Mouse (Mus musculus) forebrain, embryonic 13.5 days (tissue): ENCODE measurements around the gene Olfr1428. TPM values are rescaled to one million over a fixed set of nuclear protein-coding genes. Genes with fewer than 3 reads are reported as not detected.
"Not testable (repeated sequence)": the region's sequence is repeated elsewhere in the genome, so short reads cannot be mapped to it uniquely, and the experiment has no call there.

Experiments used
- ATAC-seq: fragments of 200-750 bp; cut with Nextera tagmentation; 2 replicates; pipeline ENCODE4 v1.8.0; 2017
- H3K27ac ChIP-seq: fragments of 300-500 bp; sonication (generic); 2 replicates; pipeline ENCODE4 v1.5.1; 2015; ENCODE audit warnings: inconsistent platforms, mild to moderate bottlenecking, moderate library complexity
- H3K27me3 ChIP-seq: fragments of 300-500 bp; sonication (generic); 2 replicates; pipeline ENCODE4 v1.6.1; 2015; ENCODE audit warnings: mild to moderate bottlenecking, inconsistent platforms
- H3K36me3 ChIP-seq: fragments of 300-500 bp; sonication (generic); 2 replicates; pipeline ENCODE4 v1.6.1; 2015; ENCODE audit warnings: mild to moderate bottlenecking, inconsistent platforms; ENCODE audit not compliant: poor library complexity, severe bottlenecking
- H3K4me1 ChIP-seq: fragments of 300-500 bp; sonication (generic); 2 replicates; pipeline ENCODE4 v1.6.1; 2015; ENCODE audit warnings: inconsistent platforms
- H3K4me2 ChIP-seq: fragments of 300-500 bp; sonication (generic); 2 replicates; pipeline ENCODE4 v1.6.1; 2015; ENCODE audit warnings: inconsistent platforms, mild to moderate bottlenecking, moderate library complexity
- H3K4me3 ChIP-seq: fragments of 300-500 bp; sonication (generic); 2 replicates; pipeline ENCODE4 v1.5.1; 2015; ENCODE audit warnings: mild to moderate bottlenecking, inconsistent platforms
- H3K9ac ChIP-seq: fragments of 300-500 bp; sonication (generic); 2 replicates; pipeline ENCODE4 v1.6.1; 2015; ENCODE audit warnings: mild to moderate bottlenecking, inconsistent platforms
- H3K9me3 ChIP-seq: fragments of 300-500 bp; sonication (generic); replicated peaks from 2 replicates; pipeline ENCODE4 v1.6.1; 2016; ENCODE audit warnings: inconsistent platforms
- WGBS: fragments of 180-500 bp; shearing (Covaris S2); methylation state at CpG from one replicate; pipeline ENCODE4 v1.1.7; 2015; 5-methylcytosine and 5-hydroxymethylcytosine counted together
- polyA plus RNA-seq: library from polyadenylated mRNA; unstranded; fragments of >200 nt; fragmentation: Nextera tagmentation; extraction: Ambion mirVana; gene quantifications from 2 replicates; pipeline ENCODE4 v1.2.1, GENCODE M21; 2015

The Olfr1428 gene
- polyA plus RNA-seq, 1 experiment from 2014 or later, result not detected

DNA sequence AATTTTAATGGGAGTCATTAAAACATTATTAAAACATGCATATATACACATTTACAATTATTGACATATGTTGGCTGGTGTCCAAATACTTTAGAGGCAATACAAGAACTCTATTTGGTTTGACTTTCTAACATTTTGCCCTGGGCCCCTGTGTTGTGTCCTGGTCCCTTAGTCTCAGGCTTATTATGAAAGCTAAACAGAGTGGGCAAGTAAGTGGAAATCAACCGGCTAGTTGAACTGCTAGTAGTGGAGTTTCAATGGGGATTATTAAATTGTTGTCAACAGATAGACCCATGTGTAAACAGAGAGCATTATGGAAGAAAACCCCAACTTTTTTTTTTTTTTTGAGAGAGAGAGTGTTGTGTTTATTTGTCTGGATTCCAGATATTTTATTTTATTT lies 53.1 kb downstream of the Olfr1428 start, which contains the start of gene Olfr1424:
Gene Olfr1424, minus strand, starts transcription at position 101 of the 400 bp plus-strand sequence.
- not testable (repeated sequence) for ATAC-seq, H3K4me1 ChIP-seq, H3K27me3 ChIP-seq, H3K4me3 ChIP-seq, H3K4me2 ChIP-seq, H3K36me3 ChIP-seq, H3K27ac ChIP-seq, H3K9ac ChIP-seq, H3K9me3 ChIP-seq
- WGBS, result 82% methylated on average over 1 of the region's 1 CpGs

Other genes with a start within 250 kb of the Olfr1428 start
- not detected in 2 replicates for gene Olfr1419, start 240.8 kb downstream of the Olfr1428 start, polyA plus RNA-seq
- gene Olfr1420, start 229.3 kb downstream of the Olfr1428 start, polyA plus RNA-seq, result 0.05 TPM in 1 of 2 replicates, not detected in the other
- gene Patl1, start 203.5 kb downstream of the Olfr1428 start, polyA plus RNA-seq, result 18.9 and 21.4 TPM in 2 replicates
- 4.1 and 4.9 TPM in 2 replicates for gene Osbp, start 150.0 kb downstream of the Olfr1428 start, polyA plus RNA-seq
- not detected in 2 replicates for gene Olfr1423, start 74.6 kb downstream of the Olfr1428 start, polyA plus RNA-seq
- not detected in 2 replicates for gene Olfr1424, start 53.2 kb downstream of the Olfr1428 start, polyA plus RNA-seq
- not detected in 2 replicates for gene Olfr1425, start 38.2 kb downstream of the Olfr1428 start, polyA plus RNA-seq
- gene Olfr1426, start 23.9 kb downstream of the Olfr1428 start, polyA plus RNA-seq, result not detected in 2 replicates
- gene Olfr1427, start 12.6 kb downstream of the Olfr1428 start, polyA plus RNA-seq, result not detected in 2 replicates
- gene Olfr76, start 7.3 kb upstream of the Olfr1428 start, polyA plus RNA-seq, result not detected in 2 replicates
- not detected in 2 replicates for gene Olfr1555-ps1, start 54.2 kb upstream of the Olfr1428 start, polyA plus RNA-seq
- not detected in 2 replicates for gene Olfr1431, start 84.7 kb upstream of the Olfr1428 start, polyA plus RNA-seq
- not detected in 2 replicates for gene Olfr1432, start 116.7 kb upstream of the Olfr1428 start, polyA plus RNA-seq
- gene Olfr262, start 125.8 kb upstream of the Olfr1428 start, polyA plus RNA-seq, result not detected in 2 replicates
- not detected in 2 replicates for gene Olfr235, start 145.1 kb upstream of the Olfr1428 start, polyA plus RNA-seq
- gene Olfr1434, start 164.0 kb upstream of the Olfr1428 start, polyA plus RNA-seq, result not detected in 2 replicates
- not detected in 2 replicates for gene Olfr1436, start 183.2 kb upstream of the Olfr1428 start, polyA plus RNA-seq
- gene Olfr1437, start 209.2 kb upstream of the Olfr1428 start, polyA plus RNA-seq, result not detected in 2 replicates
- gene Olfr1438-ps1, start 220.0 kb upstream of the Olfr1428 start, polyA plus RNA-seq, result not detected in 2 replicates